Comparison of ENCODE assay signal across 8 mouse cellular contexts in the genomic region with DNA sequence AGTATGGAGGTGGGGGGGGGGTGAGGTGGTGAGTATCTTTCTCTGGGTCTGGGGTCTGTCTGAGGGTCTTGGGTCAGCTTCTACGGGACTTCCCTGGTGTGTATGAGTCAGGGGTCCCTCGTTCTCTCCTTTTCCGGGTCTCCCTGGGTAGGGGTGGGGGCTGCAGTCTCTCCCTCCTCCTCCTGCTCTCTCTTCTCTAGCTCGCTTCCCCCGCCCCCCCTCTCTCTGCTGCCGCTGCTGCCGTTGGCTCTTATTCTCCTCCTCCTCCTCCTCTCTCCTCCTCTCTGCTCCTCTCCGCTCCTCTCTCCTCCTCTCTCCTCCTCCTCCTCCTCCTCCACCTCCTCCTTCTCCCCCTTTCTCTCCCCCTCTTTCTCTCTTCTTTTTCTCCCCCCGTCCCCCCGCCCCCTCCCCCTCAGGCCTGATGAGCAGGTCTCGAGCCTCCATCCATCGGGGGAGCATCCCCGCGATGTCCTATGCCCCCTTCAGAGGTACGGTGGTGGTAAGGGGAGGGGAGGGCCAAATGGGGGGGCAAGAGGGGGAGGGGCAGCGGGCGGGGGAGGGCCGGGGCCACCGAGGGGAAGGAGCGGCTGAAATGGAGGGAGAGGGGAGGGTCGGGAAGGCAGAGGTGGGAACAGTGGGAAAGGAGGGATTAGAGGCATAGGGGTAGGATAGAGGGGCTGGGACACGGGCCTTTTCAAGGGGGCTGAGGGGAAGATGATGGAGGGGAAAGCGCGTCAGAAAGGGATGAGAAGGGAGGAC. TPM values are rescaled to one million over a fixed set of nuclear protein-coding genes. Genes with fewer than 3 reads are reported as not detected.
DNase-seq lines count a peak whose midpoint lies in the region; ATAC-seq and TF ChIP-seq lines count a peak whose summit lies in the region.

A gene (plus strand): TSS at position 223 of the 759 bp plus-strand sequence.

- peak within 1 kb of the TSS; percentile 65 for H3K4me3 ChIP-seq in forebrain, postnatal 0 days (ENCODE audit: low read depth, low read length)
- peak within 1 kb of the TSS; percentile 84 for H3K4me3 ChIP-seq in midbrain, embryonic 10.5 days

- H3K4me1 ChIP-seq in forebrain, postnatal 0 days (ENCODE audit: insufficient read depth) = peaks cover 22% of the 10 kb centered on the region
- peaks cover 79% of the 10 kb centered on the region for H3K4me1 ChIP-seq in midbrain, embryonic 10.5 days

- 2% methylated on average over 17 of the region's 24 CpGs for WGBS in forebrain, postnatal 0 days
- WGBS in midbrain, embryonic 10.5 days = 1% methylated on average over 20 of the region's 24 CpGs

- TF ChIP-seq CTCF in forebrain, postnatal 0 days (IDR thresholded peaks at IDR 0.05; ENCODE audit: low read depth) = no peak

- H3K27me3 ChIP-seq in forebrain, postnatal 0 days (ENCODE audit: insufficient read depth, low read length) = no peaks in the 10 kb centered on the region
- no peaks in the 10 kb centered on the region for H3K27me3 ChIP-seq in midbrain, embryonic 10.5 days (ENCODE audit: low read depth, poor library complexity, severe bottlenecking)

- H3K4me2 ChIP-seq in forebrain, postnatal 0 days (ENCODE audit: low read depth) = peak within 1 kb of the TSS; percentile 97

- peak within 1 kb of the TSS; percentile 93 for H3K27ac ChIP-seq in forebrain, postnatal 0 days (ENCODE audit: low read depth, low read length)
- peak within 1 kb of the TSS; percentile 95 for H3K27ac ChIP-seq in midbrain, embryonic 10.5 days (replicated peaks)

- peak in 1 of 2 experiments; percentile 58 for DNase-seq in frontal cortex, adult 2 months (ENCODE audit: extremely low spot score in 1 of 2, low spot score in 1 of 2)
- DNase-seq in frontal cortex, postnatal 36 days (ENCODE audit: low spot score in 2 of 2) = no peak
- DNase-seq in 416B (ENCODE audit: low read depth) = peak; percentile 43
- DNase-seq in cerebellum, adult 11-12 months = peak; percentile 79
- DNase-seq in forebrain, postnatal 0 days = peak; percentile 80
- DNase-seq in layer of hippocampus, postnatal 10 days (ENCODE audit: low spot score in 2 of 2) = peak; percentile 46 to 66
- peak; percentile 68 for DNase-seq in midbrain, embryonic 10.5 days (ENCODE audit: low spot score)
- peak; percentile 61 for DNase-seq in thymus, postnatal 4 days

- H3K36me3 ChIP-seq in forebrain, postnatal 0 days (ENCODE audit: insufficient read depth) = peaks cover 9% of the 10 kb centered on the region; the same call in 1 of the 2 replicates
- peaks cover 28% of the 10 kb centered on the region for H3K36me3 ChIP-seq in midbrain, embryonic 10.5 days

- H3K9me3 ChIP-seq in forebrain, postnatal 0 days (ENCODE audit: low read length) = no peaks in the 10 kb centered on the region
- H3K9me3 ChIP-seq in midbrain, embryonic 10.5 days (replicated peaks) = no peaks in the 10 kb centered on the region

- H3K9ac ChIP-seq in forebrain, postnatal 0 days = peak within 1 kb of the TSS; percentile 69

- peak; percentile 36 for ATAC-seq in forebrain, postnatal 0 days

RNA-seq across cellular contexts. Expression of the gene that starts here (rescaled TPM):
- 212 and 226 TPM in 2 replicates for polyA plus RNA-seq in frontal cortex, adult 2 months (2012; rRNA removed)
- 84.2 and 85.2 TPM in 2 replicates for total RNA-seq in forebrain, postnatal 0 days (2014; rRNA removed)
- 3.1 and 5.0 TPM in 2 replicates for polyA plus RNA-seq in forebrain, postnatal 0 days (2015; fragmentation: Nextera tagmentation; extraction: Ambion mirVana)
- 100 to 1,000 TPM; 450 to 479 TPM for total RNA-seq in layer of hippocampus, postnatal 10 days (2021)
- polyA plus RNA-seq in midbrain, embryonic 10.5 days (2016; fragmentation: Nextera tagmentation; extraction: Ambion mirVana) = 1.5 TPM in 2 replicates

Comparison
In these comparisons a context has a peak if more than half of its experiments do, and no peak if none do; other contexts are left out.
1. RNA of the gene that starts here (polyA plus RNA-seq): 212 to 226 TPM in frontal cortex, adult 2 months; 3.1 to 5.0 TPM in forebrain, postnatal 0 days and 1.5 TPM in midbrain, embryonic 10.5 days; every median in the first group is over 10 times any median in the second.
2. DNase-seq: peak in 416B (single experiment), cerebellum, adult 11-12 months (single experiment), forebrain, postnatal 0 days (single experiment), layer of hippocampus, postnatal 10 days (2 of 2), midbrain, embryonic 10.5 days (single experiment) and thymus, postnatal 4 days (single experiment); none in frontal cortex, postnatal 36 days (0 of 2).